Mouse (Mus musculus) CD4-positive, CD25-positive, alpha-beta regulatory T cell, adult 2 months (primary cell): ENCODE measurements at regions not wholly inside any gene's neighbourhood (a gene's known extent, or its start where the extent isn't known, plus 50 kb on each side); places are given as distances from the start of the nearest gene placed in this dataset.

ENCODE experiments used
- DNase-seq: peaks from one replicate; pipeline ENCODE4 v3.0.0-alpha.2; 2012; ENCODE audit warnings: low read depth, low spot score

GRCm38 (mm10) chr10:98702470-98703215, 211.6 kb upstream of the Atp2b1 start:
- no peak for DNase-seq

- DNase-seq, result no peak
These were observed 210.4 kb upstream of the Atp2b1 start for GRCm38 (mm10) chr10:98703642-98704293.

GRCm38 (mm10) chr10:98704559-98704958, 209.6 kb upstream of the Atp2b1 start:
- no peak for DNase-seq

- no peak for DNase-seq
These were observed 196.3 kb upstream of the Atp2b1 start for GRCm38 (mm10) chr10:98717856-98718255.

- DNase-seq, result no peak
These were observed 195.5 kb upstream of the Atp2b1 start for GRCm38 (mm10) chr10:98718706-98719105.

- no peak for DNase-seq
These were observed 193.8 kb upstream of the Atp2b1 start for GRCm38 (mm10) chr10:98720256-98721005.

GRCm38 (mm10) chr10:98725110-98725509, 189.1 kb upstream of the Atp2b1 start:
- no peak for DNase-seq

GRCm38 (mm10) chr10:98727130-98727529, 187.1 kb upstream of the Atp2b1 start:
- DNase-seq, result no peak

- peak; percentile 14 for DNase-seq
These were observed 185.7 kb upstream of the Atp2b1 start for GRCm38 (mm10) chr10:98728396-98729030.

GRCm38 (mm10) chr10:98733950-98734585, 180.1 kb upstream of the Atp2b1 start:
- DNase-seq, result no peak

GRCm38 (mm10) chr10:98740507-98741147, 173.6 kb upstream of the Atp2b1 start:
- DNase-seq, result no peak

- no peak for DNase-seq
These were observed 172.8 kb upstream of the Atp2b1 start for GRCm38 (mm10) chr10:98741398-98741797.

- no peak for DNase-seq
These were observed 171.2 kb upstream of the Atp2b1 start for GRCm38 (mm10) chr10:98742822-98743605.

- peak; percentile 85 for DNase-seq
These were observed 170.0 kb upstream of the Atp2b1 start for GRCm38 (mm10) chr10:98744246-98744645.

- peak; percentile 30 for DNase-seq
These were observed 169.5 kb upstream of the Atp2b1 start for GRCm38 (mm10) chr10:98744662-98745061.

GRCm38 (mm10) chr10:98745409-98745808, 168.8 kb upstream of the Atp2b1 start:
- peak; percentile 75 for DNase-seq

- peak; percentile 56 for DNase-seq
These were observed 168.3 kb upstream of the Atp2b1 start for GRCm38 (mm10) chr10:98745861-98746260.

GRCm38 (mm10) chr10:98748856-98749583, 165.2 kb upstream of the Atp2b1 start:
- DNase-seq, result no peak

- DNase-seq, result no peak
These were observed 164.6 kb upstream of the Atp2b1 start for GRCm38 (mm10) chr10:98749584-98749947.
